In genomic region chr4:86749361-86749841, GRCm38 (mm10) we compare ENCODE assay signal across 8 mouse cellular contexts. TPM values are rescaled to one million over a fixed set of nuclear protein-coding genes. Genes with fewer than 3 reads are reported as not detected.
A peak's percentile ranks its signal among the peaks of the same experiment; 100 is the strongest.
DNase-seq lines count a peak whose midpoint lies in the region; ATAC-seq and TF ChIP-seq lines count a peak whose summit lies in the region.

No protein-coding gene starts in this region.

- no peaks in the 10 kb centered on the region for H3K36me3 ChIP-seq in heart, embryonic 12.5 days
- H3K36me3 ChIP-seq in midbrain, embryonic 10.5 days: no peaks in the 10 kb centered on the region
- H3K36me3 ChIP-seq in stomach, postnatal 0 days (ENCODE audit: control insufficient read depth, insufficient read depth, low read length): no peaks in the 10 kb centered on the region

- peak overlapping the region; percentile 95 for H3K9ac ChIP-seq in heart, embryonic 12.5 days
- H3K9ac ChIP-seq in stomach, postnatal 0 days (ENCODE audit: low read length): peak overlapping the region; percentile 98

- H3K4me1 ChIP-seq in heart, embryonic 12.5 days (replicated peaks): peaks cover 22% of the 10 kb centered on the region
- peaks cover 23% of the 10 kb centered on the region for H3K4me1 ChIP-seq in midbrain, embryonic 10.5 days
- H3K4me1 ChIP-seq in stomach, postnatal 0 days (replicated peaks; ENCODE audit: control insufficient read depth, insufficient read depth): no peaks in the 10 kb centered on the region

- no peak for TF ChIP-seq CTCF in stomach, postnatal 0 days (IDR thresholded peaks at IDR 0.05; ENCODE audit: low read depth)

- peak overlapping the region; percentile 84 for H3K4me3 ChIP-seq in heart, embryonic 12.5 days
- H3K4me3 ChIP-seq in midbrain, embryonic 10.5 days: peak overlapping the region; percentile 98
- peak overlapping the region; percentile 100 for H3K4me3 ChIP-seq in stomach, postnatal 0 days (ENCODE audit: low read depth, low read length)

- TF ChIP-seq EP300 in stomach, postnatal 0 days (optimal IDR thresholded peaks at IDR 0.05): no peak

- no peak for ATAC-seq in heart, embryonic 12.5 days (ENCODE audit: insufficient number of reproducible peaks, low FRiP score)
- no peak for ATAC-seq in stomach, postnatal 0 days (ENCODE audit: low FRiP score, low TSS enrichment)

- peak overlapping the region; percentile 78; the same call in 1 of the 2 replicates for H3K27ac ChIP-seq in heart, embryonic 12.5 days (ENCODE audit: poor library complexity, severe bottlenecking)
- H3K27ac ChIP-seq in midbrain, embryonic 10.5 days (replicated peaks): peak overlapping the region; percentile 94
- H3K27ac ChIP-seq in stomach, postnatal 0 days (replicated peaks): peak overlapping the region; percentile 97

- H3K4me2 ChIP-seq in heart, embryonic 12.5 days: peak overlapping the region; percentile 87
- H3K4me2 ChIP-seq in stomach, postnatal 0 days (replicated peaks; ENCODE audit: low read depth): peak overlapping the region; percentile 87

- WGBS in heart, embryonic 12.5 days: under 1% methylated on average over 13 of the region's 13 CpGs
- under 1% methylated on average over 13 of the region's 13 CpGs for WGBS in midbrain, embryonic 10.5 days
- WGBS in stomach, postnatal 0 days: 2% methylated on average over 13 of the region's 13 CpGs

- DNase-seq in urinary bladder, postnatal 25 days (ENCODE audit: low spot score): peak; percentile 5
- DNase-seq in urinary bladder, adult 2 months (ENCODE audit: low spot score): no peak
- DNase-seq in embryo, embryonic 10 days (ENCODE audit: low spot score): peak; percentile 45
- peak; percentile 50 to 63 for DNase-seq in left cerebral cortex, postnatal 14 days (ENCODE audit: low spot score in 2 of 2)
- no peak for DNase-seq in midbrain, embryonic 10.5 days (ENCODE audit: low spot score)
- DNase-seq in stomach, postnatal 0 days (ENCODE audit: low spot score): peak; percentile 22
- DNase-seq in natural killer cell, adult 2 months (ENCODE audit: low spot score in 2 of 2): no peak

- no peaks in the 10 kb centered on the region for H3K27me3 ChIP-seq in heart, embryonic 12.5 days (replicated peaks)
- no peaks in the 10 kb centered on the region for H3K27me3 ChIP-seq in midbrain, embryonic 10.5 days (ENCODE audit: low read depth, poor library complexity, severe bottlenecking)
- H3K27me3 ChIP-seq in stomach, postnatal 0 days (ENCODE audit: control insufficient read depth, insufficient read depth, low read length): no peaks in the 10 kb centered on the region

- H3K9me3 ChIP-seq in heart, embryonic 12.5 days (replicated peaks): no peaks in the 10 kb centered on the region
- no peaks in the 10 kb centered on the region for H3K9me3 ChIP-seq in midbrain, embryonic 10.5 days (replicated peaks)
- H3K9me3 ChIP-seq in stomach, postnatal 0 days (ENCODE audit: control insufficient read depth, low read length): no peaks in the 10 kb centered on the region

- intact Hi-C loops in left cerebral cortex, postnatal 14 days (cut with DNase I): no loop called here

RNA-seq across cellular contexts. Expression of gene Dennd4c, which starts 1.0 kb away (rescaled TPM):
- 12.5 and 15.2 TPM in 2 replicates for polyA plus RNA-seq in urinary bladder, adult 2 months (2012; rRNA removed)
- 7.7 and 8.8 TPM in 2 replicates for polyA plus RNA-seq in heart, embryonic 12.5 days (2016; fragmentation: Nextera tagmentation; extraction: Ambion mirVana)
- 10 to 100 TPM; 11.4 to 13.0 TPM for total RNA-seq in left cerebral cortex, postnatal 14 days (2021)
- polyA plus RNA-seq in midbrain, embryonic 10.5 days (2016; fragmentation: Nextera tagmentation; extraction: Ambion mirVana): 4.2 and 5.1 TPM in 2 replicates
- 3.5 and 4.2 TPM in 2 replicates for polyA plus RNA-seq in stomach, postnatal 0 days (2015; fragmentation: Nextera tagmentation; extraction: Ambion mirVana)

Comparison
In these comparisons a context has a peak if more than half of its experiments do, and no peak if none do; other contexts are left out.
1. DNase-seq: peak in urinary bladder, postnatal 25 days (single experiment), embryo, embryonic 10 days (single experiment), left cerebral cortex, postnatal 14 days (2 of 2) and stomach, postnatal 0 days (single experiment); none in urinary bladder, adult 2 months (single experiment), midbrain, embryonic 10.5 days (single experiment) and natural killer cell, adult 2 months (0 of 2).
2. Peak in every context shown above with its lines, with median percentiles within 50 percentile points of each other: H3K27ac ChIP-seq and H3K4me3 ChIP-seq.